Comparison of ENCODE assay signal across 10 mouse cellular contexts in the genomic region with DNA sequence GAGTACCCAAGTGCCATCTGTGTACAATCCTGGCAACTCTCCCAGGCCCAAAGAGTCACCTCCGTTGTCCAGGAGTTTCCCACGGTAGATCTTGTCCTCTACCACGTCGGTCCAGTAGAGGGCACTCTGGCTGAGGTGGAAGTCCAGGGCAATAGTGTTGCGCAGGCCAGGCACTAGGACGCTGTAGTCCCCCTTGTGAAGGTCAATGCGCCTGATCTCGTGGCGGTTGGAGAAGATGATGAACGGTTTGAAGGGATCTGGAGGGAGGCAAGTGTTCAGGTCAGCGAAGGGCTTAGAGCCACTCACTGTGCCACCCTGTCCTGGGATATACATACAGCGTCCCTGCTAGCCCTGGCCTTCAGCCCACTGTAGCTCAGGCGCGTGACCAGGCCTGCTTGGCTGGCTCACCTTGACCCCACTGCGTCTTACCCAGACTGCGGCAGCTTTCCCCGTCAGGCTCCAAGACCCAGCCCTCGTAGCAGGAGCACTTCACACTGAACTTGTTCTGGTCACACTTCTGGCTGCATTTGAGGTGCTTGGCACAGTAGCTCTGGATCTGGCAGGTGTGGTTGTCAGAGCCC. TPM values are rescaled to one million over a fixed set of nuclear protein-coding genes. Genes with fewer than 3 reads are reported as not detected.
DNase-seq lines count a peak whose midpoint lies in the region; ATAC-seq lines count a peak whose summit lies in the region.
"Had no signal": no experiment of that assay in that cellular context is flagged by ENCODE, and none has a peak within 500 bp of the region (broad histone marks: within the 10 kb centered on the region; RNA-seq: fewer than 3 reads in every experiment).

No protein-coding gene starts in this region.

- no peaks in the 10 kb centered on the region for H3K27me3 ChIP-seq in midbrain, embryonic 11.5 days (ENCODE audit: control insufficient read depth, insufficient read depth, low read length)
- no peaks in the 10 kb centered on the region for H3K27me3 ChIP-seq in midbrain, embryonic 15.5 days (replicated peaks)
- H3K27me3 ChIP-seq in liver, embryonic 13.5 days, result no peaks in the 10 kb centered on the region
- H3K27me3 ChIP-seq: embryonic facial prominence, embryonic 13.5 days; limb, embryonic 15.5 days had no signal

- peaks cover 50% of the 10 kb centered on the region for H3K36me3 ChIP-seq in midbrain, embryonic 11.5 days (ENCODE audit: control insufficient read depth, insufficient read depth, low read length)
- peaks cover 82% of the 10 kb centered on the region for H3K36me3 ChIP-seq in midbrain, embryonic 15.5 days (replicated peaks)
- H3K36me3 ChIP-seq in liver, embryonic 13.5 days, result peaks cover 60% of the 10 kb centered on the region

- ATAC-seq in midbrain, embryonic 11.5 days (ENCODE audit: low FRiP score), result peak; percentile 53; the same call in 1 of the 2 replicates
- no peak for ATAC-seq in midbrain, embryonic 15.5 days (replicated peaks)
- ATAC-seq in liver, embryonic 13.5 days (ENCODE audit: low read depth), result peak; percentile 26

- no peak overlapping the region for H3K9ac ChIP-seq in midbrain, embryonic 11.5 days (ENCODE audit: low read length)
- no peak overlapping the region for H3K9ac ChIP-seq in midbrain, embryonic 15.5 days
- no peak overlapping the region for H3K9ac ChIP-seq in liver, embryonic 13.5 days
- H3K9ac ChIP-seq: embryonic facial prominence, embryonic 13.5 days; limb, embryonic 15.5 days had no signal

- H3K4me1 ChIP-seq in midbrain, embryonic 11.5 days (ENCODE audit: control insufficient read depth, insufficient read depth, low read length), result no peaks in the 10 kb centered on the region
- no peaks in the 10 kb centered on the region for H3K4me1 ChIP-seq in midbrain, embryonic 15.5 days
- peaks cover 6% of the 10 kb centered on the region for H3K4me1 ChIP-seq in liver, embryonic 13.5 days (replicated peaks)
- H3K4me1 ChIP-seq: embryonic facial prominence, embryonic 13.5 days; limb, embryonic 15.5 days had no signal

- peak; percentile 90 for DNase-seq in midbrain, embryonic 11.5 days (ENCODE audit: low spot score, missing footprints)
- DNase-seq in adrenal gland, postnatal 10 days, result peak; percentile 89
- DNase-seq in embryo, embryonic 9.5 days (ENCODE audit: extremely low spot score), result peak; percentile 48
- DNase-seq in heart, postnatal 4 days, result peak; percentile 82
- DNase-seq in liver, embryonic 13.5 days, result no peak
- DNase-seq in ovary, postnatal 14 days (ENCODE audit: low spot score), result peak; percentile 67
- peak; percentile 86 for DNase-seq in urinary bladder, postnatal 14 days (ENCODE audit: low spot score)

- whole genome bisulfite sequencing in midbrain, embryonic 11.5 days, result 70% methylated on average over 18 of the region's 18 CpGs
- WGBS in midbrain, embryonic 15.5 days, result 69% methylated on average over 18 of the region's 18 CpGs
- WGBS in liver, embryonic 13.5 days (ENCODE audit: insufficient replicate concordance), result 51% methylated on average over 18 of the region's 18 CpGs

- no peak overlapping the region for H3K4me3 ChIP-seq in midbrain, embryonic 11.5 days (ENCODE audit: low read depth, low read length)
- H3K4me3 ChIP-seq in midbrain, embryonic 15.5 days, result no peak overlapping the region
- H3K4me3 ChIP-seq in liver, embryonic 13.5 days (replicated peaks), result no peak overlapping the region
- H3K4me3 ChIP-seq: embryonic facial prominence, embryonic 13.5 days; limb, embryonic 15.5 days had no signal

- H3K4me2 ChIP-seq in midbrain, embryonic 11.5 days, result no peak overlapping the region
- no peak overlapping the region for H3K4me2 ChIP-seq in midbrain, embryonic 15.5 days
- H3K4me2 ChIP-seq in liver, embryonic 13.5 days, result no peak overlapping the region
- H3K4me2 ChIP-seq: embryonic facial prominence, embryonic 13.5 days; limb, embryonic 15.5 days had no signal

- H3K27ac ChIP-seq in midbrain, embryonic 11.5 days (ENCODE audit: low read depth, low read length), result no peak overlapping the region
- H3K27ac ChIP-seq in midbrain, embryonic 15.5 days, result no peak overlapping the region
- no peak overlapping the region for H3K27ac ChIP-seq in liver, embryonic 13.5 days
- H3K27ac ChIP-seq: embryonic facial prominence, embryonic 13.5 days; limb, embryonic 15.5 days had no signal

- H3K9me3 ChIP-seq in midbrain, embryonic 11.5 days (ENCODE audit: control insufficient read depth, low read length), result no peaks in the 10 kb centered on the region
- no peaks in the 10 kb centered on the region for H3K9me3 ChIP-seq in midbrain, embryonic 15.5 days
- H3K9me3 ChIP-seq in liver, embryonic 13.5 days (replicated peaks), result no peaks in the 10 kb centered on the region
- H3K9me3 ChIP-seq: embryonic facial prominence, embryonic 13.5 days; limb, embryonic 15.5 days had no signal

RNA-seq across cellular contexts. Expression of a gene that starts 42.1 kb away (rescaled TPM):
- 19.5 and 23.6 TPM in 2 replicates for polyA plus RNA-seq in midbrain, embryonic 11.5 days (2014; fragmentation: Nextera tagmentation; extraction: Ambion mirVana)
- 93.7 and 114 TPM in 2 replicates for polyA plus RNA-seq in midbrain, embryonic 15.5 days (2015; fragmentation: Nextera tagmentation; extraction: Ambion mirVana)
- 1 to 10 TPM; 5.3 TPM for total RNA-seq in adrenal gland, postnatal 10 days (2021)
- under 1 TPM; 0.83 to 0.97 TPM for total RNA-seq in heart, postnatal 4 days (2021)
- 0.13 TPM in 2 replicates for polyA plus RNA-seq in liver, embryonic 13.5 days (2015; fragmentation: Nextera tagmentation; extraction: Ambion mirVana)

RNA-seq across cellular contexts. Expression of a gene that starts 44.5 kb away (rescaled TPM):
- polyA plus RNA-seq in midbrain, embryonic 11.5 days (2014; fragmentation: Nextera tagmentation; extraction: Ambion mirVana), result 52.2 and 58.8 TPM in 2 replicates
- 117 and 119 TPM in 2 replicates for polyA plus RNA-seq in midbrain, embryonic 15.5 days (2015; fragmentation: Nextera tagmentation; extraction: Ambion mirVana)
- 100 to 1,000 TPM; 170 to 208 TPM for total RNA-seq in adrenal gland, postnatal 10 days (2021)
- total RNA-seq in heart, postnatal 4 days (2021), result 10 to 100 TPM; 68.8 to 73.0 TPM
- 15.1 and 16.9 TPM in 2 replicates for polyA plus RNA-seq in liver, embryonic 13.5 days (2015; fragmentation: Nextera tagmentation; extraction: Ambion mirVana)

RNA-seq across cellular contexts. Expression of a gene that starts 54.2 kb away (rescaled TPM):
- 68.8 and 74.8 TPM in 2 replicates for polyA plus RNA-seq in midbrain, embryonic 11.5 days (2014; fragmentation: Nextera tagmentation; extraction: Ambion mirVana)
- polyA plus RNA-seq in midbrain, embryonic 15.5 days (2015; fragmentation: Nextera tagmentation; extraction: Ambion mirVana), result 49.4 and 50.7 TPM in 2 replicates
- 10 to 100 TPM; 56.1 to 57.7 TPM for total RNA-seq in adrenal gland, postnatal 10 days (2021)
- total RNA-seq in heart, postnatal 4 days (2021), result 10 to 100 TPM; 43.7 to 45.1 TPM
- 133 and 142 TPM in 2 replicates for polyA plus RNA-seq in liver, embryonic 13.5 days (2015; fragmentation: Nextera tagmentation; extraction: Ambion mirVana)

Comparison
In these comparisons a context has a peak if more than half of its experiments do, and no peak if none do; other contexts are left out.
1. RNA of a gene that starts 42.1 kb away (polyA plus RNA-seq): 93.7 to 114 TPM in midbrain, embryonic 15.5 days and 19.5 to 23.6 TPM in midbrain, embryonic 11.5 days; 0.13 TPM in liver, embryonic 13.5 days; every median in the first group is over 10 times any median in the second.